Comparison of ENCODE assay signal across 34 mouse cellular contexts in the genomic region with DNA sequence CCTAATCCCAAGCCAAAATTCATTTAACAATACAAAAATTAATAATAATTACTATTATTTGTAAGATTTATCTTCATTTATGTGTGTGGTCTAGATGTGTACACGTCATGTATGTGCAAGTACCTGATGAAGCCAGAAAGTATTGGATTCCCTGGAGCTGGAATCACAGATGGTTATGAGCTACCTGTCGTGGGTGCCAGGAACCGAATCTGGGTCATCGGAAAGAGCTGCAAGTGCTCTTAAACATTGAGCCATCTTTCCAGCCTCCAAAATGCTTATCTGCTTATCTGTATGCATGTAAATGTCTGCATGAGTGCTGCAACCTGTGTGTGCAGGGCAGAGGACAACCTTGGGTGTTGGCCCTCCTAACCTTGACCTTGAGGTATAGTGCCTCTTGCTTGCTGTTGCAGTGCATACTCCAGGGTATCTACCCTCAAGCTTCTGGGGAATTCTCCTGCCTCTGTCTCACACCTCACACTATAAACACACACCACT. TPM values are rescaled to one million over a fixed set of nuclear protein-coding genes. Genes with fewer than 3 reads are reported as not detected.
DNase-seq lines count a peak whose midpoint lies in the region; ATAC-seq and TF ChIP-seq lines count a peak whose summit lies in the region.
"Had no signal": no experiment of that assay in that cellular context is flagged by ENCODE, and none has a peak within 500 bp of the region (broad histone marks: within the 10 kb centered on the region; RNA-seq: fewer than 3 reads in every experiment).

No protein-coding gene starts in this region.

- H3K27ac ChIP-seq in intestine, embryonic 16.5 days (ENCODE audit: low read length): no peak overlapping the region
- H3K27ac ChIP-seq in intestine, postnatal 0 days (ENCODE audit: low read depth, low read length): no peak overlapping the region
- H3K27ac ChIP-seq: forebrain, embryonic 13.5 days; gastrocnemius, adult 2 months; heart, adult 2 months; heart, embryonic 13.5 days; hindbrain, embryonic 15.5 days; layer of hippocampus, adult 2 months; limb, embryonic 13.5 days; liver, embryonic 12.5 days; midbrain, embryonic 13.5 days; neural tube, embryonic 15.5 days had no signal

- peak; percentile 39; the same call in 1 of the 2 replicates for ATAC-seq in intestine, embryonic 16.5 days
- no peak for ATAC-seq in intestine, postnatal 0 days
- no peak for ATAC-seq in CD4-positive, CD25-positive, alpha-beta regulatory T cell, adult 4 months
- ATAC-seq: forebrain, embryonic 13.5 days; inflammation-experienced regulatory T-cells, adult 6 months; liver, embryonic 12.5 days; lung, postnatal 0 days; midbrain, embryonic 13.5 days had no signal

- no peaks in the 10 kb centered on the region for H3K27me3 ChIP-seq in intestine, embryonic 16.5 days (replicated peaks; ENCODE audit: control insufficient read depth, insufficient read depth, low read length)
- H3K27me3 ChIP-seq in intestine, postnatal 0 days (replicated peaks; ENCODE audit: control insufficient read depth, insufficient read depth, low read length): no peaks in the 10 kb centered on the region
- H3K27me3 ChIP-seq: forebrain, embryonic 13.5 days; heart, embryonic 13.5 days; hindbrain, embryonic 15.5 days; limb, embryonic 13.5 days; liver, embryonic 12.5 days; megakaryocyte, embryonic 14.5 days; midbrain, embryonic 13.5 days; neural tube, embryonic 15.5 days had no signal

- H3K4me2 ChIP-seq in intestine, embryonic 16.5 days (ENCODE audit: low read depth, low read length): no peak overlapping the region
- H3K4me2 ChIP-seq in intestine, postnatal 0 days (replicated peaks; ENCODE audit: low read depth): no peak overlapping the region
- H3K4me2 ChIP-seq: forebrain, embryonic 13.5 days; heart, embryonic 13.5 days; hindbrain, embryonic 15.5 days; limb, embryonic 13.5 days; liver, embryonic 12.5 days; midbrain, embryonic 13.5 days; neural tube, embryonic 15.5 days had no signal

- WGBS in intestine, embryonic 16.5 days: 94% methylated on average over 4 of the region's 4 CpGs
- WGBS in intestine, postnatal 0 days: 96% methylated on average over 4 of the region's 4 CpGs

- no peak overlapping the region for H3K9ac ChIP-seq in intestine, embryonic 16.5 days (ENCODE audit: low read depth, low read length)
- H3K9ac ChIP-seq in intestine, postnatal 0 days (ENCODE audit: low read depth, low read length): no peak overlapping the region
- H3K9ac ChIP-seq: forebrain, embryonic 13.5 days; heart, embryonic 13.5 days; hindbrain, embryonic 15.5 days; limb, embryonic 13.5 days; liver, embryonic 12.5 days; midbrain, embryonic 13.5 days; neural tube, embryonic 15.5 days had no signal

- DNase-seq in cerebellum, adult 18-20 months: peak; percentile 58 to 66
- peak; percentile 18 to 25 for DNase-seq in cerebellum, postnatal 10 days
- no peak for DNase-seq in heart, adult 9 months (ENCODE audit: low spot score in 2 of 2)
- no peak for DNase-seq in ovary, postnatal 10 days (ENCODE audit: low spot score)
- DNase-seq: adrenal gland, postnatal 25 days; gastrocnemius, adult 2 months; gastrocnemius, postnatal 36 days; heart, adult 2 months; heart, postnatal 10 days; kidney, adult 2 months; kidney, postnatal 36 days; lung, adult 18-20 months; lung, postnatal 4 days; spleen, adult 18-20 months; thymus, adult 2 months; thymus, postnatal 36 days had no signal

- no peaks in the 10 kb centered on the region for H3K9me3 ChIP-seq in intestine, embryonic 16.5 days (ENCODE audit: control insufficient read depth, low read length)
- H3K9me3 ChIP-seq in intestine, postnatal 0 days (ENCODE audit: control insufficient read depth): no peaks in the 10 kb centered on the region
- H3K9me3 ChIP-seq: forebrain, embryonic 13.5 days; heart, embryonic 13.5 days; hindbrain, embryonic 15.5 days; limb, embryonic 13.5 days; liver, embryonic 12.5 days; megakaryocyte, embryonic 14.5 days; midbrain, embryonic 13.5 days; neural tube, embryonic 15.5 days had no signal

- no peak overlapping the region for H3K4me3 ChIP-seq in intestine, embryonic 16.5 days (ENCODE audit: low read length)
- no peak overlapping the region for H3K4me3 ChIP-seq in intestine, postnatal 0 days (ENCODE audit: low read depth, low read length)
- H3K4me3 ChIP-seq: forebrain, embryonic 13.5 days; gastrocnemius, adult 2 months; heart, adult 2 months; heart, embryonic 13.5 days; hindbrain, embryonic 15.5 days; layer of hippocampus, adult 2 months; limb, embryonic 13.5 days; liver, embryonic 12.5 days; megakaryocyte, embryonic 14.5 days; midbrain, embryonic 13.5 days; neural tube, embryonic 15.5 days had no signal

- H3K4me1 ChIP-seq in intestine, embryonic 16.5 days (ENCODE audit: control insufficient read depth, insufficient read depth, low read length): no peaks in the 10 kb centered on the region
- 0 out of 2 replicates have a peak, but pooled peaks cover 4% of the 10 kb centered on the region for H3K4me1 ChIP-seq in intestine, postnatal 0 days (replicated peaks; ENCODE audit: control insufficient read depth, insufficient read depth, low read length)
- H3K4me1 ChIP-seq: forebrain, embryonic 13.5 days; heart, embryonic 13.5 days; hindbrain, embryonic 15.5 days; limb, embryonic 13.5 days; liver, embryonic 12.5 days; midbrain, embryonic 13.5 days; neural tube, embryonic 15.5 days had no signal

- no peak for TF ChIP-seq CTCF in intestine, postnatal 0 days (IDR thresholded peaks at IDR 0.05; ENCODE audit: low read depth)

- H3K36me3 ChIP-seq in intestine, embryonic 16.5 days (ENCODE audit: control insufficient read depth, insufficient read depth, low read length): no peaks in the 10 kb centered on the region
- no peaks in the 10 kb centered on the region for H3K36me3 ChIP-seq in intestine, postnatal 0 days (ENCODE audit: control insufficient read depth, insufficient read depth)

RNA-seq across cellular contexts. Expression of gene Gm26741, which starts 1.7 kb away (rescaled TPM):
- not detected in 2 replicates for polyA plus RNA-seq in intestine, embryonic 16.5 days (2015; fragmentation: Nextera tagmentation; extraction: Ambion mirVana)
- not detected in 2 replicates for polyA plus RNA-seq in intestine, postnatal 0 days (2015; fragmentation: Nextera tagmentation; extraction: Ambion mirVana)
- polyA plus RNA-seq in CD4-positive, CD25-positive, alpha-beta regulatory T cell, adult 4 months (2017; shearing (Covaris generic)): not detected
- polyA plus RNA-seq: brain, embryonic 14.5 days; embryonic facial prominence, embryonic 11.5 days; forebrain, embryonic 13.5 days; frontal cortex, adult 2 months; heart, adult 2 months; heart, embryonic 13.5 days; hindbrain, embryonic 15.5 days; inflammation-experienced regulatory T-cells, adult 6 months; kidney, adult 2 months; kidney, embryonic 16.5 days; limb, embryonic 13.5 days; liver, embryonic 12.5 days; lung, postnatal 0 days; midbrain, embryonic 13.5 days; neural tube, embryonic 15.5 days; thymus, adult 2 months had no signal

RNA-seq across cellular contexts. Expression of gene Gopc, which starts 21.6 kb away (rescaled TPM):
- 15.9 and 16.0 TPM in 2 replicates for polyA plus RNA-seq in intestine, embryonic 16.5 days (2015; fragmentation: Nextera tagmentation; extraction: Ambion mirVana)
- polyA plus RNA-seq in intestine, postnatal 0 days (2015; fragmentation: Nextera tagmentation; extraction: Ambion mirVana): 10.3 and 10.4 TPM in 2 replicates
- 1 to 10 TPM; 6.6 to 8.9 TPM for polyA plus RNA-seq in CD4-positive, CD25-positive, alpha-beta regulatory T cell, adult 4 months (2017; shearing (Covaris generic))

RNA-seq across cellular contexts. Expression of gene Nepn, which starts 28.5 kb away (rescaled TPM):
- 0.36 and 0.77 TPM in 2 replicates for polyA plus RNA-seq in intestine, embryonic 16.5 days (2015; fragmentation: Nextera tagmentation; extraction: Ambion mirVana)
- 0.18 and 0.80 TPM in 2 replicates for polyA plus RNA-seq in intestine, postnatal 0 days (2015; fragmentation: Nextera tagmentation; extraction: Ambion mirVana)
- polyA plus RNA-seq in CD4-positive, CD25-positive, alpha-beta regulatory T cell, adult 4 months (2017; shearing (Covaris generic)): not detected
- polyA plus RNA-seq: embryonic facial prominence, embryonic 11.5 days; forebrain, embryonic 13.5 days; heart, embryonic 13.5 days; hindbrain, embryonic 15.5 days; inflammation-experienced regulatory T-cells, adult 6 months; lung, postnatal 0 days; midbrain, embryonic 13.5 days had no signal

RNA-seq across cellular contexts. Expression of gene Nus1, which starts 57.1 kb away (rescaled TPM):
- polyA plus RNA-seq in intestine, embryonic 16.5 days (2015; fragmentation: Nextera tagmentation; extraction: Ambion mirVana): 12.9 and 13.1 TPM in 2 replicates
- polyA plus RNA-seq in intestine, postnatal 0 days (2015; fragmentation: Nextera tagmentation; extraction: Ambion mirVana): 24.7 and 26.4 TPM in 2 replicates
- 1 to 10 TPM; 5.1 to 8.6 TPM for polyA plus RNA-seq in CD4-positive, CD25-positive, alpha-beta regulatory T cell, adult 4 months (2017; shearing (Covaris generic))

Comparison
In these comparisons a context has a peak if more than half of its experiments do, and no peak if none do; other contexts are left out.
1. DNase-seq: peak in cerebellum, adult 18-20 months (2 of 2) and cerebellum, postnatal 10 days (2 of 2); none in heart, adult 9 months (0 of 2) and ovary, postnatal 10 days (single experiment).